Mouse (Mus musculus) midbrain, embryonic 12.5 days (tissue): ENCODE data around the gene 1600014C23Rik. TPM values are rescaled to one million over a fixed set of nuclear protein-coding genes. Genes with fewer than 3 reads are reported as not detected.

Source experiments
- polyA plus RNA-seq: library from polyadenylated mRNA; unstranded; fragments of >200 nt; fragmentation: Nextera tagmentation; extraction: Ambion mirVana; gene quantifications from 2 replicates; pipeline ENCODE4 v1.2.1, GENCODE M21; 2016

Gene 1600014C23Rik
- polyA plus RNA-seq, 1 experiment from 2014 or later = not detected

Other genes with a start within 250 kb of the 1600014C23Rik start
- 24.2 and 24.9 TPM in 2 replicates for gene Aars2, start 227.0 kb downstream of the 1600014C23Rik start, polyA plus RNA-seq
- gene Tcte1, start 210.4 kb downstream of the 1600014C23Rik start, polyA plus RNA-seq = 0.71 and 1.8 TPM in 2 replicates
- 12.6 and 13.5 TPM in 2 replicates for gene Tmem151b, start 184.2 kb downstream of the 1600014C23Rik start, polyA plus RNA-seq
- 6.8 and 7.9 TPM in 2 replicates for gene Nfkbie, start 178.1 kb downstream of the 1600014C23Rik start, polyA plus RNA-seq
- gene Slc35b2, start 170.0 kb downstream of the 1600014C23Rik start, polyA plus RNA-seq = 96.6 and 102 TPM in 2 replicates
- gene Hsp90ab1, start 160.6 kb downstream of the 1600014C23Rik start, polyA plus RNA-seq = 1,424 and 1,459 TPM in 2 replicates
- 40.1 and 40.2 TPM in 2 replicates for gene Slc29a1, start 134.2 kb downstream of the 1600014C23Rik start, polyA plus RNA-seq
- not detected in 2 replicates for gene Mymx, start 131.7 kb downstream of the 1600014C23Rik start, polyA plus RNA-seq
- 1.2 and 1.4 TPM in 2 replicates for gene Capn11, start 74.5 kb downstream of the 1600014C23Rik start, polyA plus RNA-seq
- 105 and 110 TPM in 2 replicates for gene Mrpl14, start 47.5 kb downstream of the 1600014C23Rik start, polyA plus RNA-seq
- 97.9 and 107 TPM in 2 replicates for gene Tmem63b, start 46.9 kb downstream of the 1600014C23Rik start, polyA plus RNA-seq